Comparison of ENCODE assay signal across 9 mouse cellular contexts in the genomic region with DNA sequence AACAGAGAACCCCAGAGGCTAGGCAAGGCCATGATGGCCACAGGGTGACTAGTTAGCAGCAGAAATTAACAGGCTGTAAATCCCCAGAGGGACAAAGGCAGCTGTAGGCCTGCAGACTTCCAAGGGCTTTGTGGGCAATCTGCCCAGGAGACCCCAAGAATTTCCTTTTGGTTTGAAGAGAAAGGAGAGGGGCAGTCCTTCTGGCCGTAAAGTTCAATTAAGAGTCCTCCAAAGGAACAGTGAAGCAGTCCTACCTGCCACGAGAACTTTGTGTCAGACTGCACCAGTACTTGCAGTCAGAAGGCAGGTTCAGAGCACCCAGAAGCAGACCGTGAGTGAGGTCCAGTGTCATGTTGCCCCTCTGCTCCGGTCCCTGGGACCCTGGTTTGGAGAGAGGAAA. TPM values are rescaled to one million over a fixed set of nuclear protein-coding genes. Genes with fewer than 3 reads are reported as not detected.
DNase-seq lines count a peak whose midpoint lies in the region; ATAC-seq and TF ChIP-seq lines count a peak whose summit lies in the region.
"Had no signal": no experiment of that assay in that cellular context is flagged by ENCODE, and none has a peak within 500 bp of the region (broad histone marks: within the 10 kb centered on the region; RNA-seq: fewer than 3 reads in every experiment).

No protein-coding gene starts in this region.

- peaks cover 21% of the 10 kb centered on the region for H3K4me1 ChIP-seq in intestine, embryonic 14.5 days (replicated peaks; ENCODE audit: control insufficient read depth, insufficient read depth, low read length)
- H3K4me1 ChIP-seq in intestine, postnatal 0 days (replicated peaks; ENCODE audit: control insufficient read depth, insufficient read depth, low read length), result peaks cover 8% of the 10 kb centered on the region; the same call in 1 of the 2 replicates
- H3K4me1 ChIP-seq in embryonic facial prominence, embryonic 11.5 days (ENCODE audit: control insufficient read depth, insufficient read depth, low read length), result peaks cover 4% of the 10 kb centered on the region; the same call in 1 of the 2 replicates
- peaks cover 38% of the 10 kb centered on the region for H3K4me1 ChIP-seq in hindbrain, embryonic 12.5 days

- no peaks in the 10 kb centered on the region for H3K79me2 ChIP-seq in myocyte (ENCODE audit: control insufficient read depth, insufficient read depth)

- no peak overlapping the region for H3ac ChIP-seq in myocyte (ENCODE audit: control insufficient read depth, insufficient read length)

- no peak for ATAC-seq in intestine, embryonic 14.5 days (replicated peaks; ENCODE audit: low FRiP score, low TSS enrichment, low read depth)
- no peak for ATAC-seq in intestine, postnatal 0 days
- ATAC-seq in embryonic facial prominence, embryonic 11.5 days (replicated peaks; ENCODE audit: insufficient number of reproducible peaks, low FRiP score, low TSS enrichment, low read depth), result no peak
- ATAC-seq in hindbrain, embryonic 12.5 days (ENCODE audit: low FRiP score), result no peak
- ATAC-seq: Patski had no signal

- peak overlapping the region; percentile 71 for H3K27ac ChIP-seq in intestine, embryonic 14.5 days (ENCODE audit: low read depth)
- H3K27ac ChIP-seq in intestine, postnatal 0 days (ENCODE audit: low read depth, low read length), result no peak overlapping the region
- H3K27ac ChIP-seq in embryonic facial prominence, embryonic 11.5 days (replicated peaks; ENCODE audit: low read depth, low read length), result peak overlapping the region; percentile 63
- H3K27ac ChIP-seq in hindbrain, embryonic 12.5 days, result peak overlapping the region; percentile 97

- TF ChIP-seq POLR2A in myocyte (IDR thresholded peaks at IDR 0.05; ENCODE audit: insufficient read length, low read depth), result no peak

- peaks cover 11% of the 10 kb centered on the region for H3K36me3 ChIP-seq in intestine, embryonic 14.5 days (ENCODE audit: control insufficient read depth, insufficient read depth, low read length)
- peaks cover 41% of the 10 kb centered on the region for H3K36me3 ChIP-seq in intestine, postnatal 0 days (ENCODE audit: control insufficient read depth, insufficient read depth)
- H3K36me3 ChIP-seq in embryonic facial prominence, embryonic 11.5 days (replicated peaks; ENCODE audit: control insufficient read depth, insufficient read depth, low read depth, low read length), result no peaks in the 10 kb centered on the region; the same call in 1 of the 2 replicates
- peaks cover 7% of the 10 kb centered on the region; the same call in 1 of the 2 replicates for H3K36me3 ChIP-seq in hindbrain, embryonic 12.5 days
- H3K36me3 ChIP-seq in myocyte (ENCODE audit: control insufficient read depth, insufficient read depth), result no peaks in the 10 kb centered on the region

- 72% methylated on average over 4 of the region's 4 CpGs for WGBS in intestine, embryonic 14.5 days
- 73% methylated on average over 4 of the region's 4 CpGs for WGBS in intestine, postnatal 0 days
- WGBS in embryonic facial prominence, embryonic 11.5 days, result 59% methylated on average over 4 of the region's 4 CpGs
- 42% methylated on average over 4 of the region's 4 CpGs for WGBS in hindbrain, embryonic 12.5 days

- TF ChIP-seq CTCF in intestine, postnatal 0 days (IDR thresholded peaks at IDR 0.05; ENCODE audit: low read depth), result no peak

- no peaks in the 10 kb centered on the region for H3K27me3 ChIP-seq in intestine, embryonic 14.5 days (replicated peaks; ENCODE audit: control insufficient read depth, insufficient read depth, low read length)
- H3K27me3 ChIP-seq in intestine, postnatal 0 days (replicated peaks; ENCODE audit: control insufficient read depth, insufficient read depth, low read length), result no peaks in the 10 kb centered on the region
- no peaks in the 10 kb centered on the region for H3K27me3 ChIP-seq in embryonic facial prominence, embryonic 11.5 days (ENCODE audit: control insufficient read depth, insufficient read depth, low read length)
- no peaks in the 10 kb centered on the region for H3K27me3 ChIP-seq in hindbrain, embryonic 12.5 days
- no peaks in the 10 kb centered on the region for H3K27me3 ChIP-seq in myocyte (ENCODE audit: control insufficient read depth, insufficient read depth, insufficient read length)
- H3K27me3 ChIP-seq: Patski had no signal

- no peaks in the 10 kb centered on the region for H3K9me3 ChIP-seq in intestine, embryonic 14.5 days (ENCODE audit: control insufficient read depth, low read length)
- H3K9me3 ChIP-seq in intestine, postnatal 0 days (ENCODE audit: control insufficient read depth), result no peaks in the 10 kb centered on the region
- no peaks in the 10 kb centered on the region for H3K9me3 ChIP-seq in embryonic facial prominence, embryonic 11.5 days (replicated peaks; ENCODE audit: control insufficient read depth, low read length)
- H3K9me3 ChIP-seq in hindbrain, embryonic 12.5 days (replicated peaks), result no peaks in the 10 kb centered on the region

- DNase-seq in intestine, embryonic 14.5 days (ENCODE audit: low spot score), result no peak
- no peak for DNase-seq in embryonic facial prominence, embryonic 11.5 days (ENCODE audit: low spot score)
- DNase-seq in spleen, postnatal 10 days (ENCODE audit: low spot score in 2 of 2), result no peak
- no peak for DNase-seq in natural killer cell, adult 2 months (ENCODE audit: low spot score in 2 of 2)
- DNase-seq in T-cell, adult 2 months (ENCODE audit: low spot score), result no peak

- no peak overlapping the region for H3K4me2 ChIP-seq in intestine, embryonic 14.5 days (ENCODE audit: low read length)
- no peak overlapping the region for H3K4me2 ChIP-seq in intestine, postnatal 0 days (replicated peaks; ENCODE audit: low read depth)
- H3K4me2 ChIP-seq in embryonic facial prominence, embryonic 11.5 days (ENCODE audit: low read depth, low read length), result no peak overlapping the region
- H3K4me2 ChIP-seq in hindbrain, embryonic 12.5 days (replicated peaks), result peak overlapping the region; percentile 92
- H3K4me2 ChIP-seq in myocyte (ENCODE audit: low read depth), result peak overlapping the region; percentile 99

- peak overlapping the region; percentile 37; the same call in 1 of the 2 replicates for H3K9ac ChIP-seq in intestine, embryonic 14.5 days (ENCODE audit: low read length)
- H3K9ac ChIP-seq in intestine, postnatal 0 days (ENCODE audit: low read depth, low read length), result no peak overlapping the region
- H3K9ac ChIP-seq in embryonic facial prominence, embryonic 11.5 days (replicated peaks; ENCODE audit: low read length), result no peak overlapping the region; the same call in 1 of the 2 replicates
- H3K9ac ChIP-seq in hindbrain, embryonic 12.5 days, result peak overlapping the region; percentile 64

- no peak overlapping the region for H3K4me3 ChIP-seq in intestine, embryonic 14.5 days (ENCODE audit: low read depth, low read length)
- no peak overlapping the region for H3K4me3 ChIP-seq in intestine, postnatal 0 days (ENCODE audit: low read depth, low read length)
- H3K4me3 ChIP-seq in embryonic facial prominence, embryonic 11.5 days (ENCODE audit: low read depth, low read length), result no peak overlapping the region
- 0 out of 2 replicates have a peak overlapping the region, but pooled peaks have one; percentile 80 for H3K4me3 ChIP-seq in hindbrain, embryonic 12.5 days
- peak overlapping the region; percentile 73 for H3K4me3 ChIP-seq in myocyte

TF ChIP-seq in myocyte, 11 proteins besides CTCF, POLR2A, EP300 and RAD21:
- TF ChIP-seq MYOD1 (IDR thresholded peaks at IDR 0.05; ENCODE audit: control insufficient read depth in 1 of 3, insufficient read length in 2 of 3, low read depth in 2 of 3) (peak in 1 of 3 experiments; percentile 1), POLR2AphosphoS2 (IDR thresholded peaks at IDR 0.05; ENCODE audit: insufficient read length, low read depth) (no peak)

RNA-seq across cellular contexts. Expression of gene Hes6, which starts 1.1 kb away (rescaled TPM):
- polyA plus RNA-seq in intestine, embryonic 14.5 days (2014; fragmentation: Nextera tagmentation; extraction: Ambion mirVana), result 79.3 and 84.4 TPM in 2 replicates
- polyA plus RNA-seq in intestine, postnatal 0 days (2015; fragmentation: Nextera tagmentation; extraction: Ambion mirVana), result 84.1 and 84.8 TPM in 2 replicates
- polyA plus RNA-seq in embryonic facial prominence, embryonic 11.5 days (2014; fragmentation: Nextera tagmentation; extraction: Ambion mirVana), result 112 and 126 TPM in 2 replicates
- 274 and 304 TPM in 2 replicates for polyA plus RNA-seq in hindbrain, embryonic 12.5 days (2016; fragmentation: Nextera tagmentation; extraction: Ambion mirVana)
- 250 TPM for polyA plus RNA-seq in myocyte (2012; fragmentation: generic; extraction: Trizol)

RNA-seq across cellular contexts. Expression of gene Ilkap, which starts 16.3 kb away (rescaled TPM):
- polyA plus RNA-seq in intestine, embryonic 14.5 days (2014; fragmentation: Nextera tagmentation; extraction: Ambion mirVana), result 135 and 147 TPM in 2 replicates
- polyA plus RNA-seq in intestine, postnatal 0 days (2015; fragmentation: Nextera tagmentation; extraction: Ambion mirVana), result 51.2 TPM in 2 replicates
- polyA plus RNA-seq in embryonic facial prominence, embryonic 11.5 days (2014; fragmentation: Nextera tagmentation; extraction: Ambion mirVana), result 178 and 193 TPM in 2 replicates
- 147 and 148 TPM in 2 replicates for polyA plus RNA-seq in hindbrain, embryonic 12.5 days (2016; fragmentation: Nextera tagmentation; extraction: Ambion mirVana)
- 80.3 TPM for polyA plus RNA-seq in myocyte (2012; fragmentation: generic; extraction: Trizol)

RNA-seq across cellular contexts. Expression of gene Per2, which starts 44.2 kb away (rescaled TPM):
- 5.9 and 6.7 TPM in 2 replicates for polyA plus RNA-seq in intestine, embryonic 14.5 days (2014; fragmentation: Nextera tagmentation; extraction: Ambion mirVana)
- polyA plus RNA-seq in intestine, postnatal 0 days (2015; fragmentation: Nextera tagmentation; extraction: Ambion mirVana), result 7.2 and 7.9 TPM in 2 replicates
- polyA plus RNA-seq in embryonic facial prominence, embryonic 11.5 days (2014; fragmentation: Nextera tagmentation; extraction: Ambion mirVana), result 0.97 and 1.2 TPM in 2 replicates
- 3.6 and 3.8 TPM in 2 replicates for polyA plus RNA-seq in hindbrain, embryonic 12.5 days (2016; fragmentation: Nextera tagmentation; extraction: Ambion mirVana)
- polyA plus RNA-seq in myocyte (2012; fragmentation: generic; extraction: Trizol), result 1.8 TPM

RNA-seq across cellular contexts. Expression of gene Erfe, which starts 48.7 kb away (rescaled TPM):
- 10.8 and 10.9 TPM in 2 replicates for polyA plus RNA-seq in intestine, embryonic 14.5 days (2014; fragmentation: Nextera tagmentation; extraction: Ambion mirVana)
- polyA plus RNA-seq in intestine, postnatal 0 days (2015; fragmentation: Nextera tagmentation; extraction: Ambion mirVana), result 2.7 and 3.1 TPM in 2 replicates
- polyA plus RNA-seq in embryonic facial prominence, embryonic 11.5 days (2014; fragmentation: Nextera tagmentation; extraction: Ambion mirVana), result 1.3 and 2.0 TPM in 2 replicates
- polyA plus RNA-seq in hindbrain, embryonic 12.5 days (2016; fragmentation: Nextera tagmentation; extraction: Ambion mirVana), result 0.49 and 0.90 TPM in 2 replicates
- 13.1 TPM for polyA plus RNA-seq in myocyte (2012; fragmentation: generic; extraction: Trizol)

Comparison
In these comparisons a context has a peak if more than half of its experiments do, and no peak if none do; other contexts are left out.
1. H3K9ac ChIP-seq: peak in intestine, embryonic 14.5 days (single experiment) and hindbrain, embryonic 12.5 days (single experiment); none in intestine, postnatal 0 days (single experiment) and embryonic facial prominence, embryonic 11.5 days (single experiment).
2. H3K4me2 ChIP-seq: peak in hindbrain, embryonic 12.5 days (single experiment) and myocyte (single experiment); none in intestine, embryonic 14.5 days (single experiment), intestine, postnatal 0 days (single experiment) and embryonic facial prominence, embryonic 11.5 days (single experiment).
3. H3K4me3 ChIP-seq: peak in hindbrain, embryonic 12.5 days (single experiment) and myocyte (single experiment); none in intestine, embryonic 14.5 days (single experiment), intestine, postnatal 0 days (single experiment) and embryonic facial prominence, embryonic 11.5 days (single experiment).